Mouse (Mus musculus) stomach, embryonic 14.5 days (tissue): ENCODE data around the gene Gsta4. TPM values are rescaled to one million over a fixed set of nuclear protein-coding genes. Genes with fewer than 3 reads are reported as not detected.

Source experiments
- ATAC-seq: fragments of 200-750 bp; cut with Nextera tagmentation; 2 replicates; pipeline ENCODE4 v1.8.0; 2017; ENCODE audit warnings: low read depth, moderate TSS enrichment; ENCODE audit not compliant: insufficient number of reproducible peaks, insufficient read depth, low FRiP score
- H3K27ac ChIP-seq: fragments of 300-500 bp; sonication (generic); 2 replicates; pipeline ENCODE4 v1.5.1; 2014; ENCODE audit warnings: mild to moderate bottlenecking, low read length, moderate library complexity, mixed read lengths
- H3K27me3 ChIP-seq: fragments of 300-500 bp; sonication (generic); 2 replicates; pipeline ENCODE4 v1.6.1; 2014; ENCODE audit warnings: low read length, control low read depth, mixed read lengths; ENCODE audit not compliant: control insufficient read depth, insufficient read depth
- H3K36me3 ChIP-seq: fragments of 300-500 bp; sonication (generic); 2 replicates; pipeline ENCODE4 v1.6.1; 2014; ENCODE audit warnings: mild to moderate bottlenecking, control low read depth, low read length, moderate library complexity, mixed read lengths; ENCODE audit not compliant: control insufficient read depth, insufficient read depth
- H3K4me1 ChIP-seq: fragments of 300-500 bp; sonication (generic); 2 replicates; pipeline ENCODE4 v1.6.1; 2014; ENCODE audit warnings: low read length, control low read depth, mixed read lengths; ENCODE audit not compliant: control insufficient read depth, insufficient read depth
- H3K4me2 ChIP-seq: fragments of 300-500 bp; sonication (generic); replicated peaks from 2 replicates; pipeline ENCODE4 v1.6.1; 2014; ENCODE audit warnings: low read depth, low read length, control low read depth
- H3K4me3 ChIP-seq: fragments of 300-500 bp; sonication (generic); 2 replicates; pipeline ENCODE4 v1.5.1; 2014; ENCODE audit warnings: low read depth, low read length, control low read depth
- H3K9ac ChIP-seq: fragments of 300-500 bp; sonication (generic); replicated peaks from 2 replicates; pipeline ENCODE4 v1.6.1; 2014; ENCODE audit warnings: low read depth, mild to moderate bottlenecking, control low read depth, low read length, moderate library complexity, mixed read lengths
- H3K9me3 ChIP-seq: fragments of 300-500 bp; sonication (generic); 2 replicates; pipeline ENCODE4 v1.6.1; 2016; ENCODE audit warnings: low read depth, low read length, control low read depth; ENCODE audit not compliant: control insufficient read depth
- WGBS: fragments of 180-500 bp; shearing (Covaris S2); extraction: QIAGEN DNeasy Blood & Tissue Kit; methylation state at CpG from one replicate; pipeline ENCODE4 v1.1.7; 2014; 5-methylcytosine and 5-hydroxymethylcytosine counted together
- polyA plus RNA-seq: library from polyadenylated mRNA; unstranded; fragments of >200 nt; fragmentation: Nextera tagmentation; extraction: Ambion mirVana; gene quantifications from 2 replicates; pipeline ENCODE4 v1.2.1, GENCODE M21; 2014

The Gsta4 gene
- polyA plus RNA-seq, 1 experiment from 2014 or later, result 492 TPM

- no peak overlapping the region for H3K9ac ChIP-seq
- no peak overlapping the region for H3K4me3 ChIP-seq
- peaks cover 5% of the 10 kb centered on the region; the same call in 1 of the 2 replicates for H3K4me1 ChIP-seq
- H3K4me2 ChIP-seq, result no peak overlapping the region
- 84% methylated on average over 3 of the region's 3 CpGs for WGBS
- peaks cover 7% of the 10 kb centered on the region for H3K36me3 ChIP-seq
- no peak for ATAC-seq
- no peak overlapping the region for H3K27ac ChIP-seq
- H3K9me3 ChIP-seq, result no peaks in the 10 kb centered on the region
- H3K27me3 ChIP-seq, result no peaks in the 10 kb centered on the region
Measured at GRCm38 (mm10) chr9:78210079-78210478, 27.5 kb downstream of the Gsta4 start.

DNA sequence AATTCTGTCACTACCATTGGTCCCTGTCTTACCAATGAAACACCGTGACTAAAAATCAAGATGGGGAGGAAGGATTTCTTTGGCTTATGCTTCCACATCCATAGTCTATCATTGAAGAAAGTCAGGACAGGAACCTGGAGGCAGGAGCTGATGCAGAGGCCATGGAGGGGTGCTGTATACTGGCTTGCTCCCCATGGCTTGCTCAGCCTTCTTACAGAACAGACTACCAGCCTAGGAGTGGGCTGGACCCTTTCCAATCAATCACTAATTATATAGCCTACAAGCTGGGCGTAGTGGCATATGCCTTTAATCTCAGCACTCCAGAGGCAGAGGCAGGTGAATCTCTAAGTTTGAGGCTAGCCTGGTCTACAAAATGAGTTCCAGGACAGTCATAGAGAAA is 28.2 kb downstream of the Gsta4 start:
- Histone ChIP-seq H3K4me2 (no peak overlapping the region), H3K27ac (no peak overlapping the region), H3K4me3 (no peak overlapping the region), H3K9ac (no peak overlapping the region), H3K9me3 (no peaks in the 10 kb centered on the region), H3K27me3 (no peaks in the 10 kb centered on the region), H3K36me3 (peaks cover 7% of the 10 kb centered on the region), H3K4me1 (peaks cover 5% of the 10 kb centered on the region; the same call in 1 of the 2 replicates)
- no peak for ATAC-seq
- 97% methylated on average over 2 of the region's 2 CpGs for WGBS

GRCm38 (mm10) chr9:78211521-78211920 is 28.9 kb downstream of the Gsta4 start:
- no peaks in the 10 kb centered on the region for H3K27me3 ChIP-seq
- 87% methylated on average over 3 of the region's 3 CpGs for WGBS
- ATAC-seq, result no peak
- H3K4me3 ChIP-seq, result no peak overlapping the region
- H3K4me2 ChIP-seq, result no peak overlapping the region
- no peak overlapping the region for H3K9ac ChIP-seq
- H3K36me3 ChIP-seq, result peaks cover 7% of the 10 kb centered on the region
- H3K4me1 ChIP-seq, result peaks cover 5% of the 10 kb centered on the region; the same call in 1 of the 2 replicates
- H3K9me3 ChIP-seq, result no peaks in the 10 kb centered on the region
- peak overlapping the region; percentile 84 for H3K27ac ChIP-seq

DNA sequence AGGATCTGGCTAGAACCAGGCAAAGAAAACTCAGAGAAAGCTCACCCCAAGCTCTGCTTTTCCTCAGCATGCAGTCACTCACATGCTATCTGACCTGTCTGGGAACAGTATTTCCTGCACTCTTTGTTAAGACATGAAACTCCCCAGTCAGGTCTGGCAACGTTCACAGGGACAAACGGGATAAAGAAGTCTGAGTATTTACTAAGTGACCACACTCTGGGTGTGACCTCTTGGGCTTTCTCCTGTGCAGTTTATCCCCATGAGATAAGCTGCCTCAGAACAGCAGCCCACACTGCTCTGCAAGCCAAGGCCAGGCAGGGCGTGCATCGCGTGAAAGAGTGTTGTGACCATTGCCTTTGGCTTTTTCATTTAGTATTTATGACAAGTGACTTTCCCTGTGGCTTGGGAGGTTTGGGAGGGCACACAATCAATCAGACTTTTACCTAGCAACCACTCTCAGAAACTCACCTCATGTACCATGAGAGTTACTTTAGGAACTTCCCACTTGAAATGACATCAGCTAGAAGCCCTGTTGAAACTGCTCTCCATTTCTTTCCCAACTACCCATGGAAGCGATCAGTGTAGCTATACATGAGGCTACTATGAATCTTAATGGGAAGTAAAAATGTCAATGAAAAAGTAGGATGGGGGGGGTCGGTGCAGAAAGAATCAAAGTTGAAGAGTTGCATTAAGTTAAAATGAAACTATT is 29.9 kb downstream of the Gsta4 start:
- H3K27ac ChIP-seq, result peak overlapping the region; percentile 84
- peak; percentile 93 for ATAC-seq
- 59% methylated on average over 7 of the region's 7 CpGs for WGBS

DNA sequence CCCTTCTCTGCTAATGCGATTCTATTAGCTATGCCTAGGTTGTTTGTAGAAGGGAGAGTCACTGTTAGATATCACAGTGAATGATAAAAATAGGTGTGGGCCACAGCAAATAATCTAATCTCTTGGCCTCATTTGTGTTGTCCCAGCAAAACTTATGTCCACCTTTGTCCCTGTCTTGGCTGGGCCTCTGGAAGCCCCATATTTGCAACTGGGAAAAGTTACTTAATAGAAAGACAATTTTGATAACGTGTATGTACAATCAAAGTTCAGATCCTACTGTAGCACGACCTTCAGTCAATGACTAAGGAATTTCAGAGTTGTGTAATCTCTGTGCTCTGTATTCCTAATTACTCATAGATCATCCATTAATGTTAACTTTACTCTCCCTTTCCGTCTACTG is 34.5 kb downstream of the Gsta4 start:
- H3K9ac ChIP-seq, result no peak overlapping the region
- H3K36me3 ChIP-seq, result no peaks in the 10 kb centered on the region
- no peak overlapping the region for H3K27ac ChIP-seq
- H3K4me3 ChIP-seq, result no peak overlapping the region
- H3K4me1 ChIP-seq, result peaks cover 5% of the 10 kb centered on the region; the same call in 1 of the 2 replicates
- H3K9me3 ChIP-seq, result no peaks in the 10 kb centered on the region; the same call in 1 of the 2 replicates
- ATAC-seq, result peak; percentile 69
- 65% methylated on average over 4 of the region's 4 CpGs for WGBS
- H3K27me3 ChIP-seq, result no peaks in the 10 kb centered on the region
- H3K4me2 ChIP-seq, result no peak overlapping the region

More for the DNA sequence above, 29.9 kb downstream of the Gsta4 start:
- Histone ChIP-seq H3K9me3 (no peaks in the 10 kb centered on the region), H3K4me2 (no peak overlapping the region), H3K4me3 (no peak overlapping the region), H3K4me1 (peaks cover 5% of the 10 kb centered on the region; the same call in 1 of the 2 replicates), H3K9ac (no peak overlapping the region), H3K27me3 (no peaks in the 10 kb centered on the region), H3K36me3 (peaks cover 7% of the 10 kb centered on the region; the same call in 1 of the 2 replicates)

DNA sequence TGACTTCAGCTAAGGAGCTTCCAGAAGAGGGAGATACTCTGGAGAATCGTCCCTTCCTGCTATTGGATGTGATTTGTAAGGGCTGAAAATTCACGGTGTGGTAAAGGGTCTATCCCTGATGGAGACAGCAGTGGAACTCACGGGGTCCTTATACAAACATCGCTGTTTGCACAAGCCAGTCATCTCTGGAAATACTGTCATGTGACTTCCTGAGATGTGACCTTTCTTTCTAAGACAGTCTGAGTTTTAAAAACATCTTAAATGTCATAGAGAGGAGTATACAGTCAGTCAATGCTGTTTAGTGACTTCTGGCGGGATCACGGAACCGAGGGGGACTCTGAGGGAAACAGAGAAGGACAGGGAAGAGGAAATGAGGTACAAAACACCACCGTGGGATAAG is 40.0 kb downstream of the Gsta4 start:
- no peak overlapping the region for H3K27ac ChIP-seq
- ATAC-seq, result no peak
- H3K27me3 ChIP-seq, result no peaks in the 10 kb centered on the region
- H3K9me3 ChIP-seq, result no peaks in the 10 kb centered on the region; the same call in 1 of the 2 replicates
- no peak overlapping the region for H3K4me3 ChIP-seq
- H3K9ac ChIP-seq, result no peak overlapping the region
- peaks cover 4% of the 10 kb centered on the region; the same call in 1 of the 2 replicates for H3K4me1 ChIP-seq
- no peaks in the 10 kb centered on the region for H3K36me3 ChIP-seq
- 66% methylated on average over 8 of the region's 8 CpGs for WGBS
- H3K4me2 ChIP-seq, result no peak overlapping the region

GRCm38 (mm10) chr9:78223221-78223902 is 40.8 kb downstream of the Gsta4 start:
- H3K27ac ChIP-seq, result no peak overlapping the region
- H3K4me2 ChIP-seq, result no peak overlapping the region
- no peaks in the 10 kb centered on the region; the same call in 1 of the 2 replicates for H3K9me3 ChIP-seq
- 61% methylated on average over 10 of the region's 10 CpGs for WGBS
- ATAC-seq, result no peak
- H3K4me3 ChIP-seq, result no peak overlapping the region
- peaks cover 4% of the 10 kb centered on the region; the same call in 1 of the 2 replicates for H3K4me1 ChIP-seq
- no peaks in the 10 kb centered on the region for H3K27me3 ChIP-seq
- no peak overlapping the region for H3K9ac ChIP-seq
- no peaks in the 10 kb centered on the region for H3K36me3 ChIP-seq

DNA sequence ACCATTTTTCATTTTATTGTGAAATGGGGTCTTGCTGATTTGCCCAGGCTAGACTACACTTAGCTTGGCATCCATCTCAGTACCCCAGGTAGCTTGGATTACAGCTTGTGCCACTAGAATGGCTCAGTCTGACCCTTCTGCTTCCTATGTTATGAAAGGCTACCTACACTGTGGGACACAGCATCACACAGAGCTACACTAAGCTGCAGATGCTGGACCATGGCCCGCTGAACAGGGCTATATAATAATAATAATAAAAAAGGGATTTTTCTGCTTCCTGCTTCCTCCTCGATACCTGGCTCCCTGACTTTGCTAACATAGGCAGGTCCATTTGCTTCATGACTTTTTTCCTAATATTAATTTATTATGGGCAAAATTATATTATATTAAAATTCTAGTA is 41.8 kb downstream of the Gsta4 start:
- H3K4me1 ChIP-seq, result peaks cover 4% of the 10 kb centered on the region; the same call in 1 of the 2 replicates
- no peaks in the 10 kb centered on the region; the same call in 1 of the 2 replicates for H3K9me3 ChIP-seq
- no peaks in the 10 kb centered on the region for H3K36me3 ChIP-seq
- H3K4me3 ChIP-seq, result no peak overlapping the region
- no peaks in the 10 kb centered on the region for H3K27me3 ChIP-seq
- H3K4me2 ChIP-seq, result no peak overlapping the region
- no peak overlapping the region for H3K9ac ChIP-seq
- no peak for ATAC-seq
- WGBS, result 96% methylated on average over 2 of the region's 2 CpGs
- H3K27ac ChIP-seq, result no peak overlapping the region
